Mouse (Mus musculus): Measurements from ENCODE around the gene Pptc7. TPM values are rescaled to one million over a fixed set of nuclear protein-coding genes. Genes with fewer than 3 reads are reported as not detected.
A peak's percentile ranks its signal among the peaks of the same experiment; 100 is the strongest.

Gene Pptc7
- polyA plus RNA-seq, 1 experiment from 2014 or later: 7.9 TPM

- peaks cover 14% of the 10 kb centered on the region for H3K4me1 ChIP-seq
- no peaks in the 10 kb centered on the region for H3K9me3 ChIP-seq
- WGBS: 82% methylated on average over 8 of the region's 8 CpGs
- no peak overlapping the region for H3K4me2 ChIP-seq
- H3K36me3 ChIP-seq: peaks cover 22% of the 10 kb centered on the region
- no peak for ATAC-seq (ENCODE audit: insufficient number of reproducible peaks, low FRiP score, low TSS enrichment, low read depth)
- H3K4me3 ChIP-seq: no peak overlapping the region
- H3K27ac ChIP-seq: no peak overlapping the region
- no peaks in the 10 kb centered on the region for H3K27me3 ChIP-seq
- H3K9ac ChIP-seq: no peak overlapping the region
Measured at GRCm38 (mm10) chr5:122323523-122323922, 39.4 kb downstream of the Pptc7 start.

GRCm38 (mm10) chr5:122324608-122325431, 40.7 kb downstream of the Pptc7 start:
- Histone ChIP-seq H3K27ac (no peak overlapping the region), H3K9ac (no peak overlapping the region), H3K4me3 (no peak overlapping the region), H3K27me3 (no peaks in the 10 kb centered on the region), H3K4me1 (peaks cover 7% of the 10 kb centered on the region), H3K9me3 (no peaks in the 10 kb centered on the region), H3K4me2 (no peak overlapping the region), H3K36me3 (peaks cover 22% of the 10 kb centered on the region)
- no peak for ATAC-seq (ENCODE audit: insufficient number of reproducible peaks, low FRiP score, low TSS enrichment, low read depth)
- 89% methylated on average over 23 of the region's 23 CpGs for WGBS

- ATAC-seq (ENCODE audit: insufficient number of reproducible peaks, low FRiP score, low TSS enrichment, low read depth): no peak
- H3K36me3 ChIP-seq: peaks cover 22% of the 10 kb centered on the region
- H3K9ac ChIP-seq: no peak overlapping the region
- no peak overlapping the region for H3K27ac ChIP-seq
- H3K9me3 ChIP-seq: no peaks in the 10 kb centered on the region
- no peaks in the 10 kb centered on the region for H3K27me3 ChIP-seq
- no peak overlapping the region for H3K4me2 ChIP-seq
- H3K4me3 ChIP-seq: no peak overlapping the region
- 87% methylated on average over 8 of the region's 8 CpGs for WGBS
- H3K4me1 ChIP-seq: peaks cover under 1% of the 10 kb centered on the region; the same call in 1 of the 2 replicates
Measured at GRCm38 (mm10) chr5:122325477-122325876, 41.3 kb downstream of the Pptc7 start.

- Histone ChIP-seq H3K4me3 (no peak overlapping the region), H3K27ac (no peak overlapping the region), H3K9ac (no peak overlapping the region), H3K9me3 (no peaks in the 10 kb centered on the region), H3K27me3 (no peaks in the 10 kb centered on the region), H3K4me2 (no peak overlapping the region), H3K36me3 (peaks cover 14% of the 10 kb centered on the region), H3K4me1 (no peaks in the 10 kb centered on the region)
- no peak for ATAC-seq (ENCODE audit: insufficient number of reproducible peaks, low FRiP score, low TSS enrichment, low read depth)
- 75% methylated on average over 3 of the region's 3 CpGs for WGBS
Measured at GRCm38 (mm10) chr5:122327283-122327682, 43.1 kb downstream of the Pptc7 start.

- ATAC-seq (ENCODE audit: insufficient number of reproducible peaks, low FRiP score, low TSS enrichment, low read depth): no peak
- Histone ChIP-seq H3K4me2 (no peak overlapping the region), H3K27me3 (no peaks in the 10 kb centered on the region), H3K36me3 (peaks cover 8% of the 10 kb centered on the region), H3K9ac (no peak overlapping the region), H3K4me1 (no peaks in the 10 kb centered on the region), H3K9me3 (no peaks in the 10 kb centered on the region), H3K4me3 (no peak overlapping the region), H3K27ac (no peak overlapping the region)
- 91% methylated on average over 4 of the region's 4 CpGs for WGBS
Measured at GRCm38 (mm10) chr5:122330269-122330668, 46.1 kb downstream of the Pptc7 start.

GRCm38 (mm10) chr5:122334682-122335081, 50.5 kb downstream of the Pptc7 start:
- H3K9ac ChIP-seq: no peak overlapping the region
- no peak overlapping the region for H3K4me3 ChIP-seq
- no peaks in the 10 kb centered on the region for H3K27me3 ChIP-seq
- no peak for ATAC-seq (ENCODE audit: insufficient number of reproducible peaks, low FRiP score, low TSS enrichment, low read depth)
- H3K4me2 ChIP-seq: no peak overlapping the region
- no peaks in the 10 kb centered on the region for H3K4me1 ChIP-seq
- H3K27ac ChIP-seq: no peak overlapping the region
- 66% methylated on average over 3 of the region's 3 CpGs for WGBS
- H3K36me3 ChIP-seq: no peaks in the 10 kb centered on the region
- no peaks in the 10 kb centered on the region for H3K9me3 ChIP-seq

- Histone ChIP-seq H3K9ac (no peak overlapping the region), H3K4me2 (no peak overlapping the region), H3K4me1 (no peaks in the 10 kb centered on the region), H3K27ac (no peak overlapping the region), H3K27me3 (no peaks in the 10 kb centered on the region), H3K36me3 (no peaks in the 10 kb centered on the region), H3K4me3 (no peak overlapping the region), H3K9me3 (no peaks in the 10 kb centered on the region)
- 86% methylated on average over 7 of the region's 7 CpGs for WGBS
- no peak for ATAC-seq (ENCODE audit: insufficient number of reproducible peaks, low FRiP score, low TSS enrichment, low read depth)
Measured at GRCm38 (mm10) chr5:122336554-122337294, 52.6 kb downstream of the Pptc7 start.

- ATAC-seq (ENCODE audit: insufficient number of reproducible peaks, low FRiP score, low TSS enrichment, low read depth): no peak
- H3K4me3 ChIP-seq: no peak overlapping the region
- no peak overlapping the region for H3K27ac ChIP-seq
- H3K9me3 ChIP-seq: no peaks in the 10 kb centered on the region
- H3K4me1 ChIP-seq: no peaks in the 10 kb centered on the region
- 73% methylated on average over 1 of the region's 1 CpGs for whole genome bisulfite sequencing
- no peaks in the 10 kb centered on the region for H3K36me3 ChIP-seq
- H3K9ac ChIP-seq: no peak overlapping the region
- H3K27me3 ChIP-seq: no peaks in the 10 kb centered on the region
- H3K4me2 ChIP-seq: no peak overlapping the region
Measured at GRCm38 (mm10) chr5:122342874-122343273, 58.7 kb downstream of the Pptc7 start.

GRCm38 (mm10) chr5:122343768-122344167, 59.6 kb downstream of the Pptc7 start:
- whole genome bisulfite sequencing: 46% methylated on average over 7 of the region's 7 CpGs
- H3K9me3 ChIP-seq: no peaks in the 10 kb centered on the region
- H3K4me1 ChIP-seq: no peaks in the 10 kb centered on the region
- H3K36me3 ChIP-seq: no peaks in the 10 kb centered on the region
- no peak overlapping the region for H3K27ac ChIP-seq
- no peak overlapping the region for H3K9ac ChIP-seq
- no peak for ATAC-seq (ENCODE audit: insufficient number of reproducible peaks, low FRiP score, low TSS enrichment, low read depth)
- H3K4me3 ChIP-seq: no peak overlapping the region
- H3K27me3 ChIP-seq: no peaks in the 10 kb centered on the region
- H3K4me2 ChIP-seq: no peak overlapping the region

GRCm38 (mm10) chr5:122344260-122344659, 60.1 kb downstream of the Pptc7 start:
- Histone ChIP-seq H3K4me2 (no peak overlapping the region), H3K4me3 (no peak overlapping the region), H3K27ac (no peak overlapping the region), H3K27me3 (no peaks in the 10 kb centered on the region), H3K4me1 (no peaks in the 10 kb centered on the region), H3K36me3 (no peaks in the 10 kb centered on the region), H3K9ac (no peak overlapping the region), H3K9me3 (no peaks in the 10 kb centered on the region)
- ATAC-seq (ENCODE audit: insufficient number of reproducible peaks, low FRiP score, low TSS enrichment, low read depth): no peak
- 6% methylated on average over 5 of the region's 5 CpGs for WGBS

- no peak overlapping the region for H3K4me2 ChIP-seq
- no peaks in the 10 kb centered on the region for H3K27me3 ChIP-seq
- no peaks in the 10 kb centered on the region for H3K4me1 ChIP-seq
- no peak overlapping the region for H3K9ac ChIP-seq
- no peak overlapping the region for H3K27ac ChIP-seq
- no peaks in the 10 kb centered on the region for H3K9me3 ChIP-seq
- no peaks in the 10 kb centered on the region for H3K36me3 ChIP-seq
- WGBS: 76% methylated on average over 4 of the region's 4 CpGs
- H3K4me3 ChIP-seq: no peak overlapping the region
- ATAC-seq (ENCODE audit: insufficient number of reproducible peaks, low FRiP score, low TSS enrichment, low read depth): no peak
Measured at GRCm38 (mm10) chr5:122345777-122346176, 61.6 kb downstream of the Pptc7 start.

GRCm38 (mm10) chr5:122353807-122354491, 69.8 kb downstream of the Pptc7 start, which contains the start of the genes Rad9b and Vps29:
Gene Rad9b (minus strand): TSS chr5:122354233.
Gene Vps29 (plus strand): TSS chr5:122354369.
- H3K9me3 ChIP-seq: no peaks in the 10 kb centered on the region
- WGBS: 1% methylated on average over 51 of the region's 51 CpGs
- H3K36me3 ChIP-seq: peaks cover 6% of the 10 kb centered on the region; the same call in 1 of the 2 replicates
- H3K9ac ChIP-seq: peak within 1 kb of the TSS; percentile 74
- no peaks in the 10 kb centered on the region for H3K27me3 ChIP-seq
- H3K4me3 ChIP-seq: peak within 1 kb of the TSS; percentile 95
- H3K4me1 ChIP-seq: peaks cover 7% of the 10 kb centered on the region
- peak; percentile 94 for ATAC-seq (ENCODE audit: insufficient number of reproducible peaks, low FRiP score, low TSS enrichment, low read depth)
- peak within 1 kb of the TSS; percentile 82 for H3K4me2 ChIP-seq
- H3K27ac ChIP-seq: peak within 1 kb of the TSS; percentile 77

All from limb, embryonic 15.5 days (tissue).